In the genomic region with DNA sequence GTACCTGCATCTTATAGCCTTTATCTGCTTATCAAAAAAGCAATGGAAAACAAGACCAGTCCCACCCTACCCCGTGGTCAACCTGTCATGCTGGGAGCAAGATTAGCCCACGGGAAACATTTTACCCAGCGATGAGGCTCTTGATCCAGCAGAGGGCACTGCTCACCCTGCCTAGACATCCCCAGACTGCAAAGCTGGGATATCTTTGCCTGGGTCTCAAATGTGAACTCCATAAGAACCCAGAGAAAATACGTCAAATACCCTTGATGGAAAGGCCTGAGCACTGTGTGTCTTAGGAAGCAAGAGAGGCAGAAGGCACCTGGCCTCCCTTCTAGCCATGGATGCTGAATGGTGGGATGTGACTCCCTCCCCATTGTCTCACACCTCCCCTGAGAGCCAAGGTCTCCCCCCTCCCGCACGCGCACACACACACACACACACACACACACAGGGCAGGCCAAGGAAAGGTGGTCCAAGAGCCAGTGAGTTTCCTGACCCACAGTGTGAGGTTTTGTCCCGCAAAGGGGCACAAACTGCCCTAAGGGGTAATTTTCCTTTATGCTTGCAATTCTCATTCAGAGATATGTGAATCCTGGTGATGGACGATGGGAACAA, we compare ENCODE assay signal across 8 mouse cellular contexts.
DNase-seq lines count a peak whose midpoint lies in the region; ATAC-seq and TF ChIP-seq lines count a peak whose summit lies in the region.

No protein-coding gene starts in this region.

- DNase-seq in ZHBTc4 (ENCODE audit: low read depth, low spot score) (peak; percentile 84), liver (peak; percentile 37)
- DNase-seq in embryo, embryonic 10 days (ENCODE audit: low spot score): peak; percentile 84
- DNase-seq in kidney, adult 2 months: peak; percentile 75
- DNase-seq in urinary bladder, postnatal 36 days (ENCODE audit: low spot score in 2 of 2): peak; percentile 46 to 61

- H3K27me3 ChIP-seq in C2C12 (ENCODE audit: control insufficient read depth, insufficient read depth, insufficient read length): no peaks in the 10 kb centered on the region
- no peaks in the 10 kb centered on the region for H3K27me3 ChIP-seq in kidney, adult 2 months (replicated peaks; ENCODE audit: control insufficient read depth, insufficient read depth, low read length)

- no peak overlapping the region for H3K4me3 ChIP-seq in C2C12 (ENCODE audit: insufficient read depth, poor library complexity, severe bottlenecking)
- no peak overlapping the region for H3K4me3 ChIP-seq in kidney, adult 2 months (ENCODE audit: insufficient read depth, low read depth, low read length)

- TF ChIP-seq POLR2A in kidney, adult 2 months (IDR thresholded peaks at IDR 0.05; ENCODE audit: low read depth, low read length): no peak

- no peak overlapping the region for H3K27ac ChIP-seq in kidney, adult 2 months (ENCODE audit: insufficient read depth, low read depth, low read length)

- peak; percentile 70 for TF ChIP-seq CTCF in C2C12 (IDR thresholded peaks at IDR 0.05; ENCODE audit: control insufficient read depth, insufficient read depth, insufficient read length)
- peak; percentile 90 for TF ChIP-seq CTCF in kidney, adult 2 months (conservative IDR thresholded peaks at IDR 0.05; ENCODE audit: insufficient read depth, insufficient read length, low read depth, low read length)

- peaks cover 87% of the 10 kb centered on the region for H3K79me2 ChIP-seq in C2C12 (ENCODE audit: control insufficient read depth, insufficient read depth)

- H3K4me1 ChIP-seq in kidney, adult 2 months (ENCODE audit: control insufficient read depth, insufficient read depth, low read length): peaks cover 9% of the 10 kb centered on the region; the same call in 1 of the 2 replicates

- H3K36me3 ChIP-seq in C2C12 (ENCODE audit: control insufficient read depth, insufficient read depth): peaks cover 4% of the 10 kb centered on the region
- H3K36me3 ChIP-seq in kidney, adult 2 months (ENCODE audit: control insufficient read depth, insufficient read depth, low read length): no peaks in the 10 kb centered on the region

- no peak overlapping the region for H3ac ChIP-seq in C2C12 (ENCODE audit: control insufficient read depth, insufficient read length, low read depth)

- peak; percentile 87 for ATAC-seq in granulocyte monocyte progenitor cell, adult 5-6 weeks (replicated peaks; ENCODE audit: poor library complexity, severe bottlenecking)
- ATAC-seq in monocyte, adult 5-6 weeks (replicated peaks; ENCODE audit: insufficient number of reproducible peaks, low FRiP score, low TSS enrichment, poor library complexity, severe bottlenecking): peak; percentile 76

- peaks cover 17% of the 10 kb centered on the region for H3K79me3 ChIP-seq in C2C12 (ENCODE audit: low read depth)

- 41% methylated on average over 9 of the region's 9 CpGs for WGBS in kidney, adult 2 months

TF ChIP-seq in C2C12, 6 proteins besides CTCF, POLR2A, EP300 and RAD21:
- TF ChIP-seq USF1 (IDR thresholded peaks at IDR 0.05; ENCODE audit: low read depth) (no peak), MYOD1 (IDR thresholded peaks at IDR 0.05; ENCODE audit: control insufficient read depth, insufficient read length, low read depth) (no peak), MAX (IDR thresholded peaks at IDR 0.05) (no peak), MYOG (IDR thresholded peaks at IDR 0.05; ENCODE audit: control insufficient read depth, extremely low read depth, insufficient read length) (no peak), CEBPB (IDR thresholded peaks at IDR 0.05; ENCODE audit: low read depth) (no peak), FOSL1 (IDR thresholded peaks at IDR 0.05; ENCODE audit: insufficient read depth, low read length, poor library complexity, severe bottlenecking) (no peak)
